ENCODE assay signal across 14 mouse cellular contexts in genomic region chr12:12723724-12724487, GRCm38 (mm10).
A peak's percentile ranks its signal among the peaks of the same experiment; 100 is the strongest.
DNase-seq lines count a peak whose midpoint lies in the region; ATAC-seq lines count a peak whose summit lies in the region.
"Had no signal": no experiment of that assay in that cellular context is flagged by ENCODE, and none has a peak within 500 bp of the region (broad histone marks: within the 10 kb centered on the region; RNA-seq: fewer than 3 reads in every experiment).

No protein-coding gene starts in this region.

- WGBS in forebrain, embryonic 10.5 days: 42% methylated on average over 12 of the region's 12 CpGs
- WGBS in hindbrain, embryonic 14.5 days: 21% methylated on average over 12 of the region's 12 CpGs

- H3K4me1 ChIP-seq in forebrain, embryonic 10.5 days: peaks cover 80% of the 10 kb centered on the region
- H3K4me1 ChIP-seq in hindbrain, embryonic 14.5 days (replicated peaks; ENCODE audit: control insufficient read depth, insufficient read depth, low read length): peaks cover 23% of the 10 kb centered on the region

- intact Hi-C loops in gastrocnemius, postnatal 14 days (cut with DNase I; ENCODE audit: low total_unique reads): no loop called here
- intact Hi-C loops in left cerebral cortex, postnatal 4 days (cut with DNase I): no loop called here

- DNase-seq in heart, adult 11 months: peak; percentile 87
- no peak for DNase-seq in heart, adult 9 months (ENCODE audit: low spot score in 2 of 2)
- DNase-seq in forebrain, embryonic 10.5 days (ENCODE audit: extremely low spot score, low spot score): no peak
- DNase-seq in hindbrain, embryonic 14.5 days (ENCODE audit: low spot score): no peak
- DNase-seq in neural tube, embryonic 10.5 days (ENCODE audit: extremely low spot score, low spot score): peak; percentile 41
- no peak for DNase-seq in gastrocnemius, postnatal 14 days
- no peak for DNase-seq in frontal cortex, postnatal 25 days (ENCODE audit: low spot score in 2 of 2)
- DNase-seq in left cerebral cortex, postnatal 4 days: no peak
- DNase-seq: heart, adult 2 months; heart, postnatal 4 days; kidney, postnatal 10 days; liver; lung, postnatal 14 days; thymus, postnatal 4 days had no signal

- H3K4me2 ChIP-seq in hindbrain, embryonic 14.5 days (replicated peaks): peak overlapping the region; percentile 39; the same call in 1 of the 2 replicates

- peak overlapping the region; percentile 88 for H3K27ac ChIP-seq in forebrain, embryonic 10.5 days
- 0 out of 2 replicates have a peak overlapping the region, but pooled peaks have one; percentile 26 for H3K27ac ChIP-seq in hindbrain, embryonic 14.5 days
- H3K27ac ChIP-seq: heart, adult 2 months had no signal

- H3K4me3 ChIP-seq in forebrain, embryonic 10.5 days: peak overlapping the region; percentile 36
- H3K4me3 ChIP-seq in hindbrain, embryonic 14.5 days (replicated peaks; ENCODE audit: low read length): no peak overlapping the region
- H3K4me3 ChIP-seq: heart, adult 2 months had no signal

- ATAC-seq in hindbrain, embryonic 14.5 days (ENCODE audit: low FRiP score): peak; percentile 44

- peaks cover 43% of the 10 kb centered on the region for H3K27me3 ChIP-seq in forebrain, embryonic 10.5 days (ENCODE audit: poor library complexity, severe bottlenecking)
- H3K27me3 ChIP-seq in hindbrain, embryonic 14.5 days (ENCODE audit: control insufficient read depth, insufficient read depth, low read length): no peaks in the 10 kb centered on the region

- no peaks in the 10 kb centered on the region for H3K36me3 ChIP-seq in forebrain, embryonic 10.5 days (replicated peaks)
- no peaks in the 10 kb centered on the region for H3K36me3 ChIP-seq in hindbrain, embryonic 14.5 days (replicated peaks; ENCODE audit: control insufficient read depth, insufficient read depth)

- peak overlapping the region; percentile 48 for H3K9ac ChIP-seq in hindbrain, embryonic 14.5 days

- no peaks in the 10 kb centered on the region for H3K9me3 ChIP-seq in forebrain, embryonic 10.5 days
- H3K9me3 ChIP-seq in hindbrain, embryonic 14.5 days (ENCODE audit: control insufficient read depth, low read length): no peaks in the 10 kb centered on the region

Comparison
In these comparisons a context has a peak if more than half of its experiments do, and no peak if none do; other contexts are left out.
1. DNase-seq: peak in heart, adult 11 months (single experiment) and neural tube, embryonic 10.5 days (single experiment); none in heart, adult 9 months (0 of 2), forebrain, embryonic 10.5 days (single experiment), hindbrain, embryonic 14.5 days (single experiment), gastrocnemius, postnatal 14 days (single experiment), frontal cortex, postnatal 25 days (0 of 2) and left cerebral cortex, postnatal 4 days (single experiment).